Comparison of ENCODE assay signal across 8 mouse cellular contexts in the genomic region with DNA sequence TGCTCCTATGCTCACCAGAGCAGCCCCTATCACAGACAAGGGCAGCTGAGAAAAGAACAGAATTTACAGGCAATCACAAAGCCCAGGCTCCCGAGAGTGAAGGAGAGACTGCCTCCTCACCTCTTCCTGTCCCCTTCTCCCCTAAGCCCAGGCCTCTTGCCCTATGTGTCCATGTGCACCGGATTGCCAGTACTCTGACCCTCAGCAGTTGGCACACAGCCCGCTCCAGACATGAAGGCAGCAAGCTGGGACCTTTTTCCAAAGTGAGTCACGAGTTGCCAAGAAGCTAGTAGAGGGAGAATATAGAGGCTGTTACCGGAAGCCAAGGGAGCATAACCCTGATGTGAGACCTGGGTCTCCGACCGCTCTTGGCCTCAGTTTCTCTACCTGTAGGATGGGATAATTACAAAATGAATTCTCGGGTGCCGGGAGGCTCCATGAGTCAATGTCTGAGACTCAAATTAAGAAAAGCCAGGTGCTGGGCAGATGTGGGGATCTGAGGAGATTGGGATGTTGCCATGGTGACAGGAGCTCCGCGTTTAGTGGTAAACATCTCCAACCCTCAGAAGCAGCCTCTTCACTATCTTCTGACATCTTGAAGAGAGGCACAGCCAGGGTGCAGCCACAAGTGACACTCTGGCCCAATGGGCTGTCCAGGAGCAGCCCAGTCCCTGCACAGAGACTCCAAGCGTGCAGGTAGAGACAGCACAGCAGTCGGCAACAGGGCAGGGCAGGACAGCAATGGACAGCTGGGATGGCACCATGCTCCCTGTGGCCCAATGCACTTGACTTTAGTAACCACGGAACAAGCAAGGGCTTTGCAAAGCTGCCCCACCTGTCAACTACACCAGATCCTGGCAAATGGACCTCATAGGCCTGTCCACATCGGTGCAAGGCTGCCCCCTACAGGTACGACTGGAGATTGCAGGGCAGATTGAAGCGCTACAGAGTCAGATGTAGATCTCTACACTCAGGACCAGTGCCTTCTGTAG. TPM values are rescaled to one million over a fixed set of nuclear protein-coding genes. Genes with fewer than 3 reads are reported as not detected.
DNase-seq lines count a peak whose midpoint lies in the region; ATAC-seq and TF ChIP-seq lines count a peak whose summit lies in the region.

No protein-coding gene starts in this region.

- no peak overlapping the region for H3K27ac ChIP-seq in intestine, postnatal 0 days (ENCODE audit: low read depth, low read length)
- no peak overlapping the region for H3K27ac ChIP-seq in midbrain, embryonic 11.5 days (ENCODE audit: low read depth, low read length)

- WGBS in intestine, postnatal 0 days: 50% methylated on average over 17 of the region's 17 CpGs
- 56% methylated on average over 17 of the region's 17 CpGs for WGBS in midbrain, embryonic 11.5 days

- H3K4me3 ChIP-seq in intestine, postnatal 0 days (ENCODE audit: low read depth, low read length): no peak overlapping the region
- H3K4me3 ChIP-seq in midbrain, embryonic 11.5 days (ENCODE audit: low read depth, low read length): no peak overlapping the region

- ATAC-seq in granulocyte monocyte progenitor cell, adult 5-6 weeks (replicated peaks; ENCODE audit: poor library complexity, severe bottlenecking): peak; percentile 64
- peak; percentile 48 for ATAC-seq in intestine, postnatal 0 days
- peak; percentile 60 for ATAC-seq in midbrain, embryonic 11.5 days (ENCODE audit: low FRiP score)

- H3K9ac ChIP-seq in intestine, postnatal 0 days (ENCODE audit: low read depth, low read length): no peak overlapping the region
- H3K9ac ChIP-seq in midbrain, embryonic 11.5 days (ENCODE audit: low read length): no peak overlapping the region

- intact Hi-C loops in left cerebral cortex, postnatal 25 days (cut with DNase I): loop anchor here (1.0 to 5.0 kb wide), 4 partner anchors 167 to 402 kb away; a partner anchor contains a TSS

- H3K36me3 ChIP-seq in intestine, postnatal 0 days (ENCODE audit: control insufficient read depth, insufficient read depth): no peaks in the 10 kb centered on the region
- H3K36me3 ChIP-seq in midbrain, embryonic 11.5 days (ENCODE audit: control insufficient read depth, insufficient read depth, low read length): no peaks in the 10 kb centered on the region

- no peak overlapping the region for H3K4me2 ChIP-seq in intestine, postnatal 0 days (replicated peaks; ENCODE audit: low read depth)
- no peak overlapping the region for H3K4me2 ChIP-seq in midbrain, embryonic 11.5 days

- H3K9me3 ChIP-seq in intestine, postnatal 0 days (ENCODE audit: control insufficient read depth): no peaks in the 10 kb centered on the region
- no peaks in the 10 kb centered on the region for H3K9me3 ChIP-seq in midbrain, embryonic 11.5 days (ENCODE audit: control insufficient read depth, low read length)

- no peaks in the 10 kb centered on the region for H3K4me1 ChIP-seq in intestine, postnatal 0 days (replicated peaks; ENCODE audit: control insufficient read depth, insufficient read depth, low read length)
- H3K4me1 ChIP-seq in midbrain, embryonic 11.5 days (ENCODE audit: control insufficient read depth, insufficient read depth, low read length): peaks cover 7% of the 10 kb centered on the region; the same call in 1 of the 2 replicates

- peaks cover 6% of the 10 kb centered on the region for H3K27me3 ChIP-seq in intestine, postnatal 0 days (replicated peaks; ENCODE audit: control insufficient read depth, insufficient read depth, low read length)
- peaks cover 5% of the 10 kb centered on the region for H3K27me3 ChIP-seq in midbrain, embryonic 11.5 days (ENCODE audit: control insufficient read depth, insufficient read depth, low read length)

- peak; percentile 100 for TF ChIP-seq CTCF in intestine, postnatal 0 days (IDR thresholded peaks at IDR 0.05; ENCODE audit: low read depth)

- peak; percentile 96 for DNase-seq in adrenal gland, postnatal 10 days
- DNase-seq in embryo, embryonic 9.5 days (ENCODE audit: extremely low spot score): peak; percentile 89
- DNase-seq in left cerebral cortex, postnatal 25 days (ENCODE audit: low spot score in 2 of 2): peak; percentile 94
- peak; percentile 99 for DNase-seq in midbrain, embryonic 11.5 days (ENCODE audit: low spot score, missing footprints)
- DNase-seq in right cerebral cortex, postnatal 36 days (ENCODE audit: low spot score in 2 of 2): peak; percentile 84 to 87
- peak; percentile 79 to 91 for DNase-seq in urinary bladder, postnatal 4 days (ENCODE audit: low spot score in 2 of 2)

RNA-seq across cellular contexts. Expression of a gene that starts 55.6 kb away (rescaled TPM):
- 10 to 100 TPM; 11.4 to 12.1 TPM for total RNA-seq in adrenal gland, postnatal 10 days (2021)
- total RNA-seq in granulocyte monocyte progenitor cell, adult 5-6 weeks (2014; fragmentation: Nextera tagmentation): 16.4 and 16.9 TPM in 2 replicates
- total RNA-seq in granulocyte monocyte progenitor cell, adult 5-6 weeks (2017): 3.9 and 4.9 TPM in 2 replicates
- polyA plus RNA-seq in intestine, postnatal 0 days (2015; fragmentation: Nextera tagmentation; extraction: Ambion mirVana): 68.5 and 83.0 TPM in 2 replicates
- total RNA-seq in left cerebral cortex, postnatal 25 days (2021): 10 to 100 TPM; 11.6 to 13.2 TPM
- polyA plus RNA-seq in midbrain, embryonic 11.5 days (2014; fragmentation: Nextera tagmentation; extraction: Ambion mirVana): 7.3 and 10.9 TPM in 2 replicates

RNA-seq across cellular contexts. Expression of a gene that starts 56.2 kb away (rescaled TPM):
- total RNA-seq in adrenal gland, postnatal 10 days (2021): 1 to 10 TPM; 6.6 to 9.5 TPM
- total RNA-seq in granulocyte monocyte progenitor cell, adult 5-6 weeks (2014; fragmentation: Nextera tagmentation): 4.6 and 6.4 TPM in 2 replicates
- total RNA-seq in granulocyte monocyte progenitor cell, adult 5-6 weeks (2017): 2.3 and 3.4 TPM in 2 replicates
- 3.0 and 3.7 TPM in 2 replicates for polyA plus RNA-seq in intestine, postnatal 0 days (2015; fragmentation: Nextera tagmentation; extraction: Ambion mirVana)
- total RNA-seq in left cerebral cortex, postnatal 25 days (2021): 10 to 100 TPM; 57.8 to 60.6 TPM
- polyA plus RNA-seq in midbrain, embryonic 11.5 days (2014; fragmentation: Nextera tagmentation; extraction: Ambion mirVana): 19.6 and 20.3 TPM in 2 replicates

Comparison
In these comparisons a context has a peak if more than half of its experiments do, and no peak if none do; other contexts are left out.
1. RNA of a gene that starts 56.2 kb away (total RNA-seq): 57.8 to 60.6 TPM in left cerebral cortex, postnatal 25 days; 6.6 to 9.5 TPM in adrenal gland, postnatal 10 days and 2.3 to 6.4 TPM in granulocyte monocyte progenitor cell, adult 5-6 weeks; every median in the first group is over 4 times any median in the second.
2. Peak in every context shown above with its lines, with median percentiles within 50 percentile points of each other: DNase-seq and ATAC-seq.